Mouse (Mus musculus) embryo, embryonic 11.5 days (tissue): ENCODE measurements around the gene Tnik.

ENCODE experiments used
- DNase-seq: peaks from one replicate; pipeline ENCODE4 v3.0.0-alpha.2; 2012; ENCODE audit warnings: low read depth, low spot score

Gene Tnik

GRCm38 (mm10) chr3:28466688-28467087 lies 203.7 kb downstream of the Tnik start:
- no peak for DNase-seq

- no peak for DNase-seq
Observed at GRCm38 (mm10) chr3:28467148-28467754, 204.2 kb downstream of the Tnik start.

- DNase-seq, result no peak
Observed at GRCm38 (mm10) chr3:28467871-28468285, 204.9 kb downstream of the Tnik start.

GRCm38 (mm10) chr3:28473439-28473838 lies 210.4 kb downstream of the Tnik start:
- DNase-seq, result no peak

- no peak for DNase-seq
Observed at GRCm38 (mm10) chr3:28477373-28477772, 214.4 kb downstream of the Tnik start.

- DNase-seq, result no peak
Observed at GRCm38 (mm10) chr3:28485716-28486115, 222.7 kb downstream of the Tnik start.

- no peak for DNase-seq
Observed at GRCm38 (mm10) chr3:28487418-28487817, 224.4 kb downstream of the Tnik start.

GRCm38 (mm10) chr3:28491085-28492041 lies 228.3 kb downstream of the Tnik start:
- DNase-seq, result no peak

GRCm38 (mm10) chr3:28496806-28497502 lies 233.9 kb downstream of the Tnik start:
- no peak for DNase-seq

GRCm38 (mm10) chr3:28497503-28497857 lies 234.5 kb downstream of the Tnik start:
- no peak for DNase-seq

GRCm38 (mm10) chr3:28502697-28503096 lies 239.7 kb downstream of the Tnik start:
- DNase-seq, result no peak

- no peak for DNase-seq
Observed at GRCm38 (mm10) chr3:28509337-28509935, 246.4 kb downstream of the Tnik start.

- peak; percentile 5 for DNase-seq
Observed at GRCm38 (mm10) chr3:28523004-28523482, 260.0 kb downstream of the Tnik start.

GRCm38 (mm10) chr3:28523541-28524165 lies 260.6 kb downstream of the Tnik start:
- no peak for DNase-seq

GRCm38 (mm10) chr3:28524562-28524961 lies 261.5 kb downstream of the Tnik start:
- DNase-seq, result no peak

GRCm38 (mm10) chr3:28526671-28527070 lies 263.7 kb downstream of the Tnik start:
- DNase-seq, result no peak

- DNase-seq, result no peak
Observed at GRCm38 (mm10) chr3:28527231-28527630, 264.2 kb downstream of the Tnik start.

- no peak for DNase-seq
Observed at GRCm38 (mm10) chr3:28529548-28529947, 266.5 kb downstream of the Tnik start.

GRCm38 (mm10) chr3:28531294-28531956 lies 268.4 kb downstream of the Tnik start:
- no peak for DNase-seq

- DNase-seq, result no peak
Observed at GRCm38 (mm10) chr3:28532666-28533065, 269.7 kb downstream of the Tnik start.

GRCm38 (mm10) chr3:28540121-28540520 lies 277.1 kb downstream of the Tnik start:
- DNase-seq, result no peak
